Mouse (Mus musculus): Measurements from ENCODE around the gene Angptl2.

DNA sequence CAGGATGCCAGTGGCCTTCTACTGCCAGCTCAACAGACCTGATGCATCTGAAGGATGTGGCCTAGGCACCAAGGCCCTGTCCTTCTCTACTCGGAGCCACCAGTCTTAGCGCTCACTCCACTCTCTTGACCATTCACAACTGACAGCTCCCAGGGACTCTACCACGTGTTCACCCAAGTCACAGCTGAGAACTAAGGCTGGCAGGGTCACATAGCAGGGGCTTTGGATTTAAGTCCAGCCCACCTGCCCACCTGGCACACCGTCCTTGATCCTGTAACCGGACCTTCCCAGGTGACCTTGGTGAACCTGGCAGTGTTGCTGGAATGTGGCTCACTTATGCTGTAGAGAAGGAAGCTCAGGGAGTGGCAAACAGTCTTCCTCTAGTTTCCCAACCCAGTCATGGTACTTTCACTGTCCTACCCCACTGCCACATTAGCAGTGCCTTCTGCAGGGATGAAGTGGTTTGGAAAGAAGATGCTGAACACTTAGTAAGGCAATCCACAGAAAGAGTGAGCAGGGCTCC, 631 bp upstream of the Angptl2 start:
- no peak for TF ChIP-seq GATA1 (IDR thresholded peaks at IDR 0.05; ENCODE audit: low read length)
- no peak for TF ChIP-seq TAL1 (IDR thresholded peaks at IDR 0.05; ENCODE audit: low read length)

All from erythroblast, embryonic 14.5 days (primary cell).